Comparison of ENCODE assay signal across 8 mouse cellular contexts in genomic region chr9:66593613-66593969, GRCm38 (mm10). TPM values are rescaled to one million over a fixed set of nuclear protein-coding genes. Genes with fewer than 3 reads are reported as not detected.
DNase-seq lines count a peak whose midpoint lies in the region; ATAC-seq lines count a peak whose summit lies in the region.

No protein-coding gene starts in this region.

- H3K4me3 ChIP-seq in heart, embryonic 12.5 days = peak overlapping the region; percentile 88
- H3K4me3 ChIP-seq in forebrain, embryonic 11.5 days (ENCODE audit: low read depth, low read length) = peak overlapping the region; percentile 86
- peak overlapping the region; percentile 92 for H3K4me3 ChIP-seq in liver, embryonic 15.5 days (replicated peaks)

- no peak for DNase-seq in heart, adult 18-20 months
- peak; percentile 78 for DNase-seq in A20 (ENCODE audit: low read depth, low spot score)
- DNase-seq in forebrain, embryonic 11.5 days (ENCODE audit: low spot score) = no peak
- DNase-seq in ovary, adult 18-20 months (ENCODE audit: low spot score) = no peak

- no peaks in the 10 kb centered on the region for H3K36me3 ChIP-seq in heart, embryonic 12.5 days
- H3K36me3 ChIP-seq in forebrain, embryonic 11.5 days (ENCODE audit: control insufficient read depth, insufficient read depth, low read length) = no peaks in the 10 kb centered on the region
- H3K36me3 ChIP-seq in liver, embryonic 15.5 days (replicated peaks) = no peaks in the 10 kb centered on the region

- H3K4me1 ChIP-seq in heart, embryonic 12.5 days (replicated peaks) = peaks cover 47% of the 10 kb centered on the region
- peaks cover 10% of the 10 kb centered on the region for H3K4me1 ChIP-seq in forebrain, embryonic 11.5 days (replicated peaks; ENCODE audit: control insufficient read depth, insufficient read depth, low read length)
- peaks cover 65% of the 10 kb centered on the region for H3K4me1 ChIP-seq in liver, embryonic 15.5 days (replicated peaks)

- no peaks in the 10 kb centered on the region for H3K27me3 ChIP-seq in heart, embryonic 12.5 days (replicated peaks)
- H3K27me3 ChIP-seq in forebrain, embryonic 11.5 days (ENCODE audit: control insufficient read depth, insufficient read depth, low read length) = no peaks in the 10 kb centered on the region
- no peaks in the 10 kb centered on the region for H3K27me3 ChIP-seq in liver, embryonic 15.5 days

- ATAC-seq in heart, embryonic 12.5 days (ENCODE audit: insufficient number of reproducible peaks, low FRiP score) = no peak
- no peak for ATAC-seq in forebrain, embryonic 11.5 days (replicated peaks; ENCODE audit: low FRiP score)
- no peak for ATAC-seq in liver, embryonic 15.5 days (ENCODE audit: insufficient read depth)
- no peak for ATAC-seq in erythroid progenitor cell, adult 5-6 weeks (replicated peaks; ENCODE audit: low FRiP score, poor library complexity, severe bottlenecking)
- ATAC-seq in activated CD4-positive, CD25-positive, alpha-beta regulatory T cell, adult 4 months = no peak

- peak overlapping the region; percentile 77 for H3K4me2 ChIP-seq in heart, embryonic 12.5 days
- peak overlapping the region; percentile 64 for H3K4me2 ChIP-seq in forebrain, embryonic 11.5 days (ENCODE audit: low read depth, low read length, severe bottlenecking)
- H3K4me2 ChIP-seq in liver, embryonic 15.5 days = peak overlapping the region; percentile 95

- 4% methylated on average over 12 of the region's 12 CpGs for WGBS in heart, embryonic 12.5 days
- 7% methylated on average over 12 of the region's 12 CpGs for WGBS in forebrain, embryonic 11.5 days
- WGBS in liver, embryonic 15.5 days (ENCODE audit: insufficient replicate concordance) = 2% methylated on average over 12 of the region's 12 CpGs

- H3K27ac ChIP-seq in heart, embryonic 12.5 days (ENCODE audit: poor library complexity, severe bottlenecking) = peak overlapping the region; percentile 73
- H3K27ac ChIP-seq in forebrain, embryonic 11.5 days (ENCODE audit: low read depth, low read length) = no peak overlapping the region
- peak overlapping the region; percentile 88 for H3K27ac ChIP-seq in liver, embryonic 15.5 days (replicated peaks)

- H3K9me3 ChIP-seq in heart, embryonic 12.5 days (replicated peaks) = no peaks in the 10 kb centered on the region
- H3K9me3 ChIP-seq in forebrain, embryonic 11.5 days (ENCODE audit: control insufficient read depth, low read length) = no peaks in the 10 kb centered on the region
- H3K9me3 ChIP-seq in liver, embryonic 15.5 days (replicated peaks) = no peaks in the 10 kb centered on the region

- H3K9ac ChIP-seq in heart, embryonic 12.5 days = peak overlapping the region; percentile 71
- peak overlapping the region; percentile 23; the same call in 1 of the 2 replicates for H3K9ac ChIP-seq in forebrain, embryonic 11.5 days (ENCODE audit: low read length)
- H3K9ac ChIP-seq in liver, embryonic 15.5 days = peak overlapping the region; percentile 59

RNA-seq across cellular contexts. Expression of gene Usp3, which starts 0.6 kb away (rescaled TPM):
- 40.3 and 52.0 TPM in 2 replicates for polyA plus RNA-seq in heart, embryonic 12.5 days (2016; fragmentation: Nextera tagmentation; extraction: Ambion mirVana)
- total RNA-seq in heart, adult 18-20 months (2021) = 10 to 100 TPM; 14.4 to 19.6 TPM
- 92.4 and 99.8 TPM in 2 replicates for polyA plus RNA-seq in forebrain, embryonic 11.5 days (2014; fragmentation: Nextera tagmentation; extraction: Ambion mirVana)
- 13.1 and 13.4 TPM in 2 replicates for polyA plus RNA-seq in liver, embryonic 15.5 days (2015; fragmentation: Nextera tagmentation; extraction: Ambion mirVana)
- 24.9 and 45.7 TPM in 2 replicates for total RNA-seq in erythroid progenitor cell, adult 5-6 weeks (2015; ENCODE audit: low replicate concordance)
- 23.5 and 27.4 TPM in 2 replicates for total RNA-seq in erythroid progenitor cell, adult 5-6 weeks (2017; ENCODE audit: low replicate concordance)
- polyA plus RNA-seq in activated CD4-positive, CD25-positive, alpha-beta regulatory T cell, adult 4 months (2017; shearing (Covaris generic)) = 100 to 1,000 TPM in 1 of 2 experiments, 10 to 100 TPM in 1; 95.5 to 156 TPM
